Mouse (Mus musculus) hindbrain, embryonic 16.5 days (tissue): Measurements from ENCODE around the gene Naa38. TPM values are rescaled to one million over a fixed set of nuclear protein-coding genes. Genes with fewer than 3 reads are reported as not detected.

Experiments
- ATAC-seq: fragments of 200-750 bp; cut with Nextera tagmentation; 2 replicates; pipeline ENCODE4 v1.8.0; 2017; ENCODE audit warnings: moderate TSS enrichment, moderate library complexity
- H3K27ac ChIP-seq: fragments of 300-500 bp; sonication (generic); 2 replicates; pipeline ENCODE4 v1.5.1; 2014; ENCODE audit warnings: low read depth, mild to moderate bottlenecking, control low read depth, low read length, moderate library complexity
- H3K27me3 ChIP-seq: fragments of 300-500 bp; sonication (generic); replicated peaks from 2 replicates; pipeline ENCODE4 v1.6.1; 2014; ENCODE audit warnings: low read length; ENCODE audit not compliant: control insufficient read depth, insufficient read depth
- H3K36me3 ChIP-seq: fragments of 300-500 bp; sonication (generic); 2 replicates; pipeline ENCODE4 v1.6.1; 2014; ENCODE audit warnings: mild to moderate bottlenecking, low read length, moderate library complexity, mixed read lengths; ENCODE audit not compliant: control insufficient read depth, insufficient read depth
- H3K4me1 ChIP-seq: fragments of 300-500 bp; sonication (generic); 2 replicates; pipeline ENCODE4 v1.6.1; 2014; ENCODE audit warnings: low read depth, low read length; ENCODE audit not compliant: control insufficient read depth, insufficient read depth
- H3K4me2 ChIP-seq: fragments of 300-500 bp; sonication (generic); 2 replicates; pipeline ENCODE4 v1.6.1; 2014; ENCODE audit warnings: mild to moderate bottlenecking, low read length, control low read depth, moderate library complexity
- H3K4me3 ChIP-seq: fragments of 300-500 bp; sonication (generic); 2 replicates; pipeline ENCODE4 v1.5.1; 2014; ENCODE audit warnings: mild to moderate bottlenecking, low read length, control low read depth, moderate library complexity
- H3K9ac ChIP-seq: fragments of 300-500 bp; sonication (generic); 2 replicates; pipeline ENCODE4 v1.6.1; 2014; ENCODE audit warnings: low read depth, mild to moderate bottlenecking, control low read depth, low read length, moderate library complexity
- H3K9me3 ChIP-seq: fragments of 300-500 bp; sonication (generic); 2 replicates; pipeline ENCODE4 v1.6.1; 2014; ENCODE audit warnings: mild to moderate bottlenecking, low read length, moderate library complexity; ENCODE audit not compliant: control insufficient read depth
- WGBS: fragments of 180-500 bp; shearing (Covaris S2); extraction: QIAGEN DNeasy Blood & Tissue Kit; methylation state at CpG from one replicate; pipeline ENCODE4 v1.1.7; 2014; 5-methylcytosine and 5-hydroxymethylcytosine counted together
- polyA plus RNA-seq: library from polyadenylated mRNA; unstranded; fragments of >200 nt; fragmentation: Nextera tagmentation; extraction: Ambion mirVana; gene quantifications from 2 replicates; pipeline ENCODE4 v1.2.1, GENCODE M21; 2015

The Naa38 gene
- polyA plus RNA-seq, 1 experiment from 2014 or later: 130 TPM

DNA sequence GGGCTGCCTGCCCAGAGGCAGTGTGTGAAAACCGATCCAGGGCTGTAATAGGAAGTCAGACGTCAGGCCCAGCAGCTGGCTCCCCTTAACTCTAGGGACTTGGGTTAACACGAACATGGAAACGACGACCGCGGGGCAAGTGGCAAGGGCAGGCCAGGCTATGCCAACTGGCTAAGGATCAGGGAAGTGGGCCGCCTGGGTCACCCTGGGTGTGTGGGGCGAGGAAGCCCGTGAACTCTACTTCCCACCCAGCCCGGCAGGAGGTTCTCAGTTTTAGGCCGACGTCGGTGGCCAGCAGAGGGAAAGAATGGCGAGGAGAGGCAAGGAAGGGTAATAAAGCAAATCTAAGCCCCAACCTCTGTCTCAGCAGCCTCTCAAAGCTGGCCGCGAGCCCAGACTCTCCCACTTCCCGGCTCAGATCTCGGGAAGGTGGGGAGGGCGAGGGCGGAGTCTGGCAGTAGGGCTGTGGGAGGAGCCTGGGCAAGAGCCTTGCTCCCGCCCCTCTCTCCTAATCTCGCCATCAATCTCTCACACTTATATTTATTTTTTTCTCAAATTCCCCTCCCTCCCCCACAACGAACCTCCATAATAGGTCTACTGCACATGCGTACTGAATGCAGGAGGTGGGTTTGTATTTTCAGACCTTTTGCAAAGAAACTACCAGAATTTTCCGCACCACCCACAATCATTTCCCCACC, 29.0 kb upstream of the Naa38 start:
- peak overlapping the region; percentile 100 for H3K9ac ChIP-seq
- H3K36me3 ChIP-seq: peaks cover 14% of the 10 kb centered on the region
- WGBS: 2% methylated on average over 25 of the region's 26 CpGs
- H3K27me3 ChIP-seq: no peaks in the 10 kb centered on the region
- H3K4me2 ChIP-seq: peak overlapping the region; percentile 91
- H3K9me3 ChIP-seq: no peaks in the 10 kb centered on the region
- peak overlapping the region; percentile 100 for H3K27ac ChIP-seq
- peak; percentile 83 for ATAC-seq
- peaks cover 37% of the 10 kb centered on the region for H3K4me1 ChIP-seq
- H3K4me3 ChIP-seq: peak overlapping the region; percentile 91

DNA sequence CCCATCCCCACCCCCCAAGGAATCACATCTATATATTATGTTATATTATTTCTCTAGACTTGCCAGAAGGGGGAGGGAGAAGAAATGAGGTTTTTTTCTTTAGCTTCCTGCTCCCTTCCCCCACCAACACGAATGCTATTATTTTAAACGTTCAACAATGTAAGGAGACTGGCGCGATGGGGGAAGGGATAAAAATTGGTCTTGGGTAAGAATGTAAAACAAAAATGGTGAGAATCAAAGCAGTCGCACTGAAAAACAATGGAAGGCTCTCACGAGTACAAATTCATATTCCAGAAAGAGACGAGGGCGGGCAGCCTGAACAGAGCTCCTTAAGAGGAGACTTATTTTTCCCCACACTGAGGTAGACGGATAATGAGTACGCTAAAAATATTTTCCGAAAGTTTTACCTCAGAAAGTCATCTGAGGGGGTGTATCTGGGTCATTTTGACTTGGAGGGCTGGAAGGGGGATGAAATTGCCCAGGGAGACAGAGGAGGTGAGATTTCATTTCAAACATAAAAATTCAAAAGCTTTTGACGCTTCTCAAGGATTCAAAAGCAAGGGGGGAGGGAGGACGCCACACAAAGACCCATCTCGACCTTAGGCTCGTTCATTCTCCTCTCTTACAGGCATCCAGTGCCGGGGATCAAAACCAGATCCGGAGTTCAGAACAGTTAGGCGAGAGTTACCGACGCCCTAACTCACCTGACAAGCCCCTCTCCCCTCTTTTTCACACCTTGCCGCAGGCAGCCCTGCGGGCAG, 28.3 kb upstream of the Naa38 start:
- Histone ChIP-seq H3K36me3 (peaks cover 7% of the 10 kb centered on the region), H3K4me2 (peak overlapping the region; percentile 91), H3K27ac (peak overlapping the region; percentile 100), H3K4me3 (peak overlapping the region; percentile 91), H3K9me3 (no peaks in the 10 kb centered on the region), H3K4me1 (peaks cover 44% of the 10 kb centered on the region), H3K27me3 (no peaks in the 10 kb centered on the region), H3K9ac (peak overlapping the region; percentile 100)
- no peak for ATAC-seq
- WGBS: under 1% methylated on average over 22 of the region's 22 CpGs

DNA sequence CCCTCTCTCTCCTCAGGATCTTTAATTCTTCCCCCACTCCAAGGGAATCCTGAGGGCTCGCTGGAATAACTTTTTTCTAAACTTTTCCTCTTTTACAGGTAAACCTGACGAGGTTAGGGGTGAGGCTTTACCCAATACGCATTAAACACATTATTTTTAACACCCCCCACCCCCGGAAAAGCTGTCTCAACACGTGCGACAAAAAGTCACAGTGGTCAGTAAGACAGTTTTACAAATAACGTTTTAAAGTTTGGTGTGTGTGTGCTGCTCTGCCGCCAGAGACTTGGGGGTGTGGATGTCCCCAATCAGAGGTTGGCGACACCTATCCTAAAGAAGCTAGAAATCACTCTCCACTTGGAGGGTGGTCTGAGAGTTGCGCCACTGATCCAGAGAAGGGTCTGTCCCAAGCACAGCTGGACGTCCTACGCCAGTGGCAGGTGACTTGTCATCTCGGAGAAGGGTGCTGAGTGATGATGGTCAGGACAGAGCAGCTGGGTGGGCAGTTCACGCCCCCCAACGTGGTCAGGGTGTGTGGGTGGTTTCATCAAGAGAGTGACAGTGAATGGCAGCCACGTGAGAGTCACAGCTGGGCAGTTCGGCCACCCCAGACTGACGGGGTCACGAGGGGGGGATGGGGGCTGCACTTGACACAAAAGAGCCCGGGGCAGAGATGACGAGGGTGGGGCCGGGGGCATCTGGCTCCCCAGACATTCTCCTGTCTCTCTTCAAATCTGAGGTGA, 27.5 kb upstream of the Naa38 start:
- under 1% methylated on average over 21 of the region's 22 CpGs for WGBS
- ATAC-seq: no peak

DNA sequence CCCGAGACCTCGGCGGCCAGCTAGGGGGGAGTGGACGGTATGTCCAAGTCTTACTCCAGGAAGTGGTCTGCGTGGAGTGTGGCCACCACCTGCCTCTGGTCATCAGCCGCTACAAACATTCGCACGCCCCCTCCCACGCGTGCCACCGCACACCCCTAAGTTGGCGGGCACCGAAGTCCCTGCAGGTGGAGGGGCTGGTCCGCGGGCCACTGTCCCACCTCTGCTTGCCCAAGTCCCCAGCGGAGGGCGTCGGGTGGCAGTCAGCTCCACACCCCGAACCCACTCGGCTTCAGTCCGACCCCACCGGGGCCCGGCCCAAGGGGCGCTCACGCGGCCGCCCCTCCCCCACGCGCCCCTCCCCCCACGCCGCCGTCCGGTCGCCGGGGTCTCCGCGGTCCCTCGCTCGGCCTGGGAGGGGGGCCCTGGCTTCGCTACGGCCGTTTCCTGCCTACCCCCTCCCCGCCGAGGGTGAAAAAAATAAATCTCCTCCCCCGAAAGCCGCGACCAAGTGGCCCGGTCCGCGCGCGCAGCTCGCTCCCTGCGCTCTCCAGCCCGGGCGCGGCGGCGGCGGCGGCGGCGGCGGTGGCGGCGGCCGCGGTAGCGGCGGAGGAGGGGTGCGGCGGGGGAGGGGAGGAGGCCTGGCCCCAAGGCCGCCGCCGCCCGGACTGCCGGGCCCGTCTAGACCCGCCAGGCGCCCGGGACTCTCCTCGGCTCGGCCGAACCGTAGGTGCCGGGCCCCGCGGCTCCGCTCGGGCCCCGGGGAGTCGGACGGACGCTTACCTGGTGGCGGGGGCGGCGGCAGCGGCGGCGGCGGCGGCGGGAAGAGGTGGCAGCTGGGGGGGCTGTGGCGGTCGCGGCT, 26.7 kb upstream of the Naa38 start:
- Histone ChIP-seq H3K4me1 (peaks cover 50% of the 10 kb centered on the region), H3K27ac (peak overlapping the region; percentile 100), H3K9me3 (no peaks in the 10 kb centered on the region), H3K9ac (peak overlapping the region; percentile 100), H3K4me2 (peak overlapping the region; percentile 91), H3K36me3 (no peaks in the 10 kb centered on the region), H3K4me3 (peak overlapping the region; percentile 91), H3K27me3 (no peaks in the 10 kb centered on the region)
- no peak for ATAC-seq
- under 1% methylated on average over 64 of the region's 106 CpGs for WGBS

More for the DNA sequence above, 27.5 kb upstream of the Naa38 start:
- H3K4me2 ChIP-seq: peak overlapping the region; percentile 91
- H3K36me3 ChIP-seq: peaks cover 2% of the 10 kb centered on the region
- H3K9ac ChIP-seq: peak overlapping the region; percentile 100
- peak overlapping the region; percentile 100 for H3K27ac ChIP-seq
- H3K4me3 ChIP-seq: peak overlapping the region; percentile 91
- peaks cover 50% of the 10 kb centered on the region for H3K4me1 ChIP-seq
- H3K27me3 ChIP-seq: no peaks in the 10 kb centered on the region
- H3K9me3 ChIP-seq: no peaks in the 10 kb centered on the region

DNA sequence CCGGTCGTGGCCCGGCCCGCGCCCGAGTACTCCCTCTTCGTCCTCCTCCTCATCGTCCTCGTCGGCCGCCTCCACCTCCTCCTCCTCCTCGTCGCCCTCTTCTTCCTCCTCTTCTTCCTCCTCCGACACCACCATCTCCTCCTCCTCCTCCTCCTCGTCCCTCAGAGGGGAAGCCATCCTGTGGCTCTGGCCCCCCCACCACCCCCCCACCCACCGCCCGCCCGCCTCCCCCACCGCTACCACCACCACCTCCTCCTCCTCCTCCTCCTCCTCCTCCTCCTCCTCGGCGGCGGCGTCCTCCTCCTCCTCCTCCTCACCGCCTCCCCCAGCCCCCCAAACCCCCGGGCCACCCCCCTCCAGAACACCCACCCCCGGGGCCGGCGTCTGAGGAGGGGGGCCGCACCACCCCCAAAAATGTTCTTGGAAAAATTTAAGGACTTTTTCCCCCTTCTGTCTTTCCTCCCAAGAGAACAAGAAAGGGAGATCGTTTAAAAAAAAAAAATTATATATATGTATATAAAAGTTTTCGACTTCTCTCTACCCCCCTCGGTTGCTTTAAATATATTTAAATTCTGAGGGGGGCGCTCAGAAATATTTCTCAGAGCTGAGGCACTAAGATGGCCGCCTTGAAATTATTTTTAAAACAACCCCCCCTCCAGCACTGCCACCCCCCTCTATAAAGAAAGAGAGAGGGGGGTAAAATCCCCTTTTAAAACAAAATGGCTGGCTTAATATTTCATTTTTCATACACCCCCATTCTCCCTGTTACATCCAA, 25.9 kb upstream of the Naa38 start, which contains the start of gene Chd3:
Gene Chd3, minus strand, starts transcription at position 192 of the 775 bp plus-strand sequence.
- no peak for ATAC-seq
- WGBS: 2% methylated on average over 19 of the region's 34 CpGs
- Histone ChIP-seq H3K4me2 (peak within 1 kb of the TSS; percentile 91), H3K27ac (peak within 1 kb of the TSS; percentile 100), H3K4me1 (peaks cover 46% of the 10 kb centered on the region), H3K27me3 (no peaks in the 10 kb centered on the region), H3K9me3 (no peaks in the 10 kb centered on the region), H3K4me3 (peak within 1 kb of the TSS; percentile 91), H3K9ac (peak within 1 kb of the TSS; percentile 100), H3K36me3 (no peaks in the 10 kb centered on the region)

DNA sequence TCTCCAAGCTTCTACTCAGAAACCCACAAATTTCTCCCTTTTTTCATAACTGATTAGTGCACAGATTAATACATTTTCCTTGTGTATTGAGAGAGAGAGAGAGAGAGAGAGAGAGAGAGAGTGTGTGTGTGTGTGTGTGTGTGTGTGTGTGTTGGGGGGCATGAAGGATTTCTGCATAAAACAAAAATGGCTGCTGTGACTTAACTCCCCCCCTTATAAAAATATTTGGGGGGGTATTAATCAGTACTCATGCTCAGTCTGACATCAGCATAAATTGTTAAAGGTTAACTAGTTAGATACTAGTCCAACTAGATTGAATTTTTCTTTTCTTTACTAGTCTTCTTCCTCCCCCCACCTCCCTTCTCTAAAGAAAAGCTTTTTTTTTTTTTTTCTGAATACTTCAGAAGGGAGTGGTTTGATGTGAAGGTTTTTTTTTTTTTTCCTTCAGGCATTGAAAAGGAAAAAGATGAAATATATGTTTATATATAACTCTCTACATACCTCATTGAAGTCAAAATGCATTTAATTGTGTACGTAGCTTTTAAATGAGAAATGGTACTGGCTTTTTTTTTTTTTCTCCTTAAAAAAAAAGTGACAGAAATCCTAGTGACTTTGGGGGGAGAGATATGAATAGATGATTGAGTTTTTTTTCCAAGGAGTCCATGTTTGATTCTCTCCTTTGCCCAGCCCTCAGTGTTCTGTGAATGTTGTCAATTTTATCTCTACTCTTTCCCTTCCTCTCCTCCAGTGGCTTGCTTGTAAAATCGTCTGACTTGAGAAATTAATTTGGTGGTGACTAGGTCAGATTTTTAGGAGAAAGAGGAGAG, 25.1 kb upstream of the Naa38 start:
- ATAC-seq: no peak
- peaks cover 38% of the 10 kb centered on the region for H3K4me1 ChIP-seq
- no peaks in the 10 kb centered on the region for H3K36me3 ChIP-seq
- H3K9ac ChIP-seq: peak overlapping the region; percentile 100; the same call in 1 of the 2 replicates
- peak overlapping the region; percentile 91 for H3K4me3 ChIP-seq
- no peaks in the 10 kb centered on the region for H3K9me3 ChIP-seq
- H3K27ac ChIP-seq: peak overlapping the region; percentile 100
- H3K4me2 ChIP-seq: peak overlapping the region; percentile 91
- no peaks in the 10 kb centered on the region for H3K27me3 ChIP-seq
- 18% methylated on average over 2 of the region's 2 CpGs for WGBS

DNA sequence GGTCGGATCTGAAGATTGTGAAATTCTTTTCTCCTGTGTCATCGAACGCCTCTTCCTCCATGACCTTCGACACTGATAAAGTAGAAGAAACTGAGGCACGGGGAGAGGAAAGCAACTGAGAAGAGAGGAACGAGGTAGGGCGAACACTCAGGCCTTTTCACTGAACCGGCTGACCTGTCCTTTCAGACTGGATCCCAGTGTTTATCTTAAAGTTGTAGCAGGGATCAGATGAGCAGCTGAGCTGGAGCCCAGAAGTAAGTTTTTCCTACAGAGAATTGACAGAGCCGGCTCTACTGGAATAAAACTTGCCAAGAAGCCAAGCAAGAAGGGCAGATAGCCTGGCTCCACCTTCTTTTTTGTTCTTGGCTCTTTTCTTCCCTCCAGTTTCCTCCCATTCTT, 24.5 kb upstream of the Naa38 start:
- H3K36me3 ChIP-seq: no peaks in the 10 kb centered on the region
- H3K4me2 ChIP-seq: peak overlapping the region; percentile 45
- no peaks in the 10 kb centered on the region for H3K9me3 ChIP-seq
- no peaks in the 10 kb centered on the region for H3K27me3 ChIP-seq
- H3K4me3 ChIP-seq: peak overlapping the region; percentile 9; the same call in 1 of the 2 replicates
- peaks cover 32% of the 10 kb centered on the region for H3K4me1 ChIP-seq
- no peak for ATAC-seq
- H3K27ac ChIP-seq: peak overlapping the region; percentile 75
- H3K9ac ChIP-seq: peak overlapping the region; percentile 22; the same call in 1 of the 2 replicates
- 11% methylated on average over 9 of the region's 9 CpGs for WGBS
